Mouse (Mus musculus) cortical plate, adult 2 months (tissue): Measurements from ENCODE around the gene Dhrs1. TPM values are rescaled to one million over a fixed set of nuclear protein-coding genes. Genes with fewer than 3 reads are reported as not detected.

Experiments used
- H3K27ac ChIP-seq: fragments of 200-500 bp; 2 replicates; pipeline ENCODE4 v1.5.1; 2012; ENCODE audit warnings: low read length, control low read depth, inconsistent platforms; ENCODE audit not compliant: insufficient read depth
- H3K4me1 ChIP-seq: fragments of 200-500 bp; 2 replicates; pipeline ENCODE4 v1.6.1; 2011; ENCODE audit warnings: low read length; ENCODE audit not compliant: control insufficient read depth, insufficient read depth
- H3K4me3 ChIP-seq: fragments of 200-500 bp; 2 replicates; pipeline ENCODE4 v1.5.1; 2011; ENCODE audit warnings: mild to moderate bottlenecking, low read length, control low read depth; ENCODE audit not compliant: insufficient read depth
- CTCF ChIP-seq: fragments of 200-500 bp; IDR thresholded peaks from 2 replicates; pipeline ENCODE4 v1.5.1; 2011; ENCODE audit warnings: mild to moderate bottlenecking, control low read depth, low read length; ENCODE audit not compliant: insufficient read depth; ENCODE audit errors: extremely low read depth
- POLR2A ChIP-seq: fragments of 200-500 bp; IDR thresholded peaks from 2 replicates; pipeline ENCODE4 v1.6.1; 2011; ENCODE audit warnings: mild to moderate bottlenecking, low read length, control low read depth; ENCODE audit not compliant: insufficient read depth; ENCODE audit errors: extremely low read depth
- polyA plus RNA-seq: library from polyadenylated mRNA; depleted of rRNA; stranded (reverse); fragments of >200 nt; gene quantifications from 2 replicates; pipeline ENCODE4 v1.2.3, GENCODE M21; 2012; rRNA removed

The Dhrs1 gene
- polyA plus RNA-seq, 1 experiment: 117 TPM

- H3K4me3 ChIP-seq: no peak overlapping the region
- no peaks in the 10 kb centered on the region for H3K4me1 ChIP-seq
- no peak overlapping the region for H3K27ac ChIP-seq
- TF ChIP-seq CTCF: no peak
Measured at GRCm38 (mm10) chr14:55714893-55715292, 30.6 kb downstream of the Dhrs1 start.

GRCm38 (mm10) chr14:55713729-55714122 is 31.8 kb downstream of the Dhrs1 start, which contains the start of gene Tgm1:
TSS of gene Tgm1 (minus strand) at chr14:55713926.
- Histone ChIP-seq H3K4me3 (no peak within 1 kb of the TSS), H3K4me1 (no peaks in the 10 kb centered on the region), H3K27ac (no peak within 1 kb of the TSS)
- TF ChIP-seq POLR2A: no peak
- TF ChIP-seq CTCF: no peak

- TF ChIP-seq POLR2A: no peak
- TF ChIP-seq CTCF: no peak
- Histone ChIP-seq H3K4me1 (no peaks in the 10 kb centered on the region), H3K4me3 (no peak overlapping the region), H3K27ac (no peak overlapping the region)
Measured at GRCm38 (mm10) chr14:55713007-55713728, 32.3 kb downstream of the Dhrs1 start.

- TF ChIP-seq POLR2A (no peak), CTCF (no peak)
- H3K27ac ChIP-seq: no peak overlapping the region
- no peaks in the 10 kb centered on the region for H3K4me1 ChIP-seq
- H3K4me3 ChIP-seq: no peak overlapping the region
Measured at GRCm38 (mm10) chr14:55711786-55712185, 33.7 kb downstream of the Dhrs1 start.

GRCm38 (mm10) chr14:55709509-55709908 is 36.0 kb downstream of the Dhrs1 start:
- H3K4me3 ChIP-seq: no peak overlapping the region
- TF ChIP-seq POLR2A: no peak
- TF ChIP-seq CTCF: no peak
- H3K4me1 ChIP-seq: no peaks in the 10 kb centered on the region
- H3K27ac ChIP-seq: no peak overlapping the region

- Histone ChIP-seq H3K4me1 (no peaks in the 10 kb centered on the region), H3K27ac (no peak overlapping the region), H3K4me3 (no peak overlapping the region)
- TF ChIP-seq POLR2A: no peak
- no peak for TF ChIP-seq CTCF
Measured at GRCm38 (mm10) chr14:55707397-55707796, 38.1 kb downstream of the Dhrs1 start.

- no peak overlapping the region for H3K4me3 ChIP-seq
- no peaks in the 10 kb centered on the region for H3K4me1 ChIP-seq
- TF ChIP-seq CTCF (no peak), POLR2A (no peak)
- no peak overlapping the region for H3K27ac ChIP-seq
Measured at GRCm38 (mm10) chr14:55706051-55706600, 39.4 kb downstream of the Dhrs1 start.

GRCm38 (mm10) chr14:55702761-55703160 is 42.7 kb downstream of the Dhrs1 start:
- TF ChIP-seq POLR2A (no peak), CTCF (no peak)
- Histone ChIP-seq H3K4me1 (no peaks in the 10 kb centered on the region), H3K4me3 (no peak overlapping the region), H3K27ac (no peak overlapping the region)

GRCm38 (mm10) chr14:55701131-55701530 is 44.4 kb downstream of the Dhrs1 start:
- no peaks in the 10 kb centered on the region for H3K4me1 ChIP-seq
- H3K27ac ChIP-seq: no peak overlapping the region
- no peak for TF ChIP-seq CTCF
- no peak for TF ChIP-seq POLR2A
- no peak overlapping the region for H3K4me3 ChIP-seq

GRCm38 (mm10) chr14:55697226-55697625 is 48.3 kb downstream of the Dhrs1 start:
- Histone ChIP-seq H3K4me1 (no peaks in the 10 kb centered on the region; the same call in 1 of the 2 replicates), H3K4me3 (no peak overlapping the region), H3K27ac (no peak overlapping the region)
- TF ChIP-seq CTCF: no peak
- TF ChIP-seq POLR2A: no peak

GRCm38 (mm10) chr14:55689433-55689832 is 56.1 kb downstream of the Dhrs1 start:
- no peak overlapping the region for H3K4me3 ChIP-seq
- H3K4me1 ChIP-seq: no peaks in the 10 kb centered on the region; the same call in 1 of the 2 replicates
- no peak overlapping the region for H3K27ac ChIP-seq
- TF ChIP-seq POLR2A (no peak), CTCF (no peak)

Other genes with a start within 250 kb of the Dhrs1 start
- gene Cpne6, start 235.2 kb downstream of the Dhrs1 start, polyA plus RNA-seq: 195 and 268 TPM in 2 replicates
- 0.21 and 0.66 TPM in 2 replicates for gene Nrl, start 220.7 kb downstream of the Dhrs1 start, polyA plus RNA-seq
- gene Pck2, start 205.4 kb downstream of the Dhrs1 start, polyA plus RNA-seq: 27.2 and 35.7 TPM in 2 replicates
- gene Dcaf11, start 185.7 kb downstream of the Dhrs1 start, polyA plus RNA-seq: 94.6 and 110 TPM in 2 replicates
- 0.86 and 1.7 TPM in 2 replicates for gene A730061H03Rik, start 185.3 kb downstream of the Dhrs1 start, polyA plus RNA-seq
- not detected in 2 replicates for gene Fitm1, start 170.1 kb downstream of the Dhrs1 start, polyA plus RNA-seq
- 50.2 and 61.4 TPM in 2 replicates for gene Psme1, start 167.6 kb downstream of the Dhrs1 start, polyA plus RNA-seq
- gene Emc9, start 160.4 kb downstream of the Dhrs1 start, polyA plus RNA-seq: 51.9 and 55.3 TPM in 2 replicates
- gene Psme2, start 154.6 kb downstream of the Dhrs1 start, polyA plus RNA-seq: 37.3 and 44.5 TPM in 2 replicates
- 22.5 and 24.7 TPM in 2 replicates for gene Rnf31, start 154.0 kb downstream of the Dhrs1 start, polyA plus RNA-seq
- gene Irf9, start 142.1 kb downstream of the Dhrs1 start, polyA plus RNA-seq: 18.2 and 21.2 TPM in 2 replicates
- gene Rec8, start 127.7 kb downstream of the Dhrs1 start, polyA plus RNA-seq: 5.0 and 5.8 TPM in 2 replicates
- gene Ipo4, start 109.7 kb downstream of the Dhrs1 start, polyA plus RNA-seq: 152 and 165 TPM in 2 replicates
- 6.5 and 6.6 TPM in 2 replicates for gene Gm49378, start 107.8 kb downstream of the Dhrs1 start, polyA plus RNA-seq
- gene Tm9sf1, start 101.9 kb downstream of the Dhrs1 start, polyA plus RNA-seq: 30.8 and 33.7 TPM in 2 replicates
- 0.79 and 1.0 TPM in 2 replicates for gene Tssk4, start 95.5 kb downstream of the Dhrs1 start, polyA plus RNA-seq
- gene Mdp1, start 85.2 kb downstream of the Dhrs1 start, polyA plus RNA-seq: 46.8 and 47.9 TPM in 2 replicates
- 31.4 and 35.1 TPM in 2 replicates for gene Gmpr2, start 73.7 kb downstream of the Dhrs1 start, polyA plus RNA-seq
- gene Nedd8, start 73.6 kb downstream of the Dhrs1 start, polyA plus RNA-seq: 346 and 353 TPM in 2 replicates
- gene Tinf2, start 63.9 kb downstream of the Dhrs1 start, polyA plus RNA-seq: 16.1 and 18.7 TPM in 2 replicates
- gene Tgm1, start 31.8 kb downstream of the Dhrs1 start, polyA plus RNA-seq: 0.04 and 0.08 TPM in 2 replicates
- gene Rabggta, start 23.4 kb downstream of the Dhrs1 start, polyA plus RNA-seq: 64.7 and 67.9 TPM in 2 replicates
- 9.1 and 9.2 TPM in 2 replicates for gene Nop9, start within 50 bp of the Dhrs1 start, polyA plus RNA-seq
- 16.9 and 18.2 TPM in 2 replicates for gene Cideb, start 12.8 kb upstream of the Dhrs1 start, polyA plus RNA-seq
- 0.15 and 0.17 TPM in 2 replicates for gene Ltb4r2, start 15.7 kb upstream of the Dhrs1 start, polyA plus RNA-seq
- 0.25 and 0.45 TPM in 2 replicates for gene Ltb4r1, start 20.3 kb upstream of the Dhrs1 start, polyA plus RNA-seq
- gene Adcy4, start 38.4 kb upstream of the Dhrs1 start, polyA plus RNA-seq: 3.4 and 4.4 TPM in 2 replicates
- gene Ripk3, start 43.2 kb upstream of the Dhrs1 start, polyA plus RNA-seq: 0.66 and 1.0 TPM in 2 replicates
- 1.8 and 2.0 TPM in 2 replicates for gene Nfatc4, start 77.5 kb upstream of the Dhrs1 start, polyA plus RNA-seq
- gene Nynrin, start 108.3 kb upstream of the Dhrs1 start, polyA plus RNA-seq: 2.6 and 2.8 TPM in 2 replicates
- gene Cbln3, start 138.7 kb upstream of the Dhrs1 start, polyA plus RNA-seq: 0.42 and 0.68 TPM in 2 replicates
- 11.4 TPM in 2 replicates for gene Khnyn, start 139.3 kb upstream of the Dhrs1 start, polyA plus RNA-seq
- gene Sdr39u1, start 154.6 kb upstream of the Dhrs1 start, polyA plus RNA-seq: 147 and 150 TPM in 2 replicates
- gene Cma1, start 199.0 kb upstream of the Dhrs1 start, polyA plus RNA-seq: 0.13 and 0.25 TPM in 2 replicates
- gene Cma2, start 205.3 kb upstream of the Dhrs1 start, polyA plus RNA-seq: not detected in 2 replicates